Mouse (Mus musculus) CH12.LX (cell line): ENCODE measurements around the gene Pias4. TPM values are rescaled to one million over a fixed set of nuclear protein-coding genes. Genes with fewer than 3 reads are reported as not detected.

Source experiments
- DNase-seq: peaks from one replicate; pipeline ENCODE4 v3.0.0-alpha.2; 2013; ENCODE audit errors: extremely low read depth
- H3K27ac ChIP-seq: 2 replicates; pipeline ENCODE4 v1.5.1; 2012; ENCODE audit warnings: low read depth, mild to moderate bottlenecking, control low read depth, moderate library complexity; ENCODE audit not compliant: insufficient read depth
- H3K27me3 ChIP-seq: replicated peaks from 2 replicates; pipeline ENCODE3; 2012; ENCODE audit warnings: inconsistent platforms
- H3K36me3 ChIP-seq, 2 experiments: replicated peaks in 1 of 2; 2 replicates each; pipeline versions ENCODE3 to v1.6.1; 2012; ENCODE audit warnings: inconsistent platforms in 1 of 2, low read length in 1 of 2, mild to moderate bottlenecking in 1 of 2, mixed read lengths in 1 of 2, moderate library complexity in 1 of 2; ENCODE audit not compliant: control insufficient read depth in 1 of 2, insufficient read depth in 1 of 2
- H3K4me1 ChIP-seq, 2 experiments: 2 replicates each; pipeline ENCODE4 v1.6.1; 2012; ENCODE audit warnings: inconsistent platforms in 1 of 2, moderate library complexity in 1 of 2; ENCODE audit not compliant: insufficient read depth in 2 of 2, control insufficient read depth in 1 of 2
- H3K4me2 ChIP-seq: 2 replicates; pipeline ENCODE4 v1.6.1; 2012; ENCODE audit warnings: low read depth, mild to moderate bottlenecking, control low read depth; ENCODE audit not compliant: poor library complexity, insufficient read depth, severe bottlenecking
- H3K4me3 ChIP-seq, 3 experiments: fragments of 150-350 bp in 1 of 3; sonication (generic) in 1 of 3; replicated peaks in 1 of 3; 2 replicates each; pipeline versions ENCODE3 to v1.5.1; 2011 to 2012; ENCODE audit warnings: low read depth in 2 of 3, low read length in 2 of 3, mild to moderate bottlenecking in 2 of 3, moderate library complexity in 2 of 3, control low read depth in 1 of 3, improper control_type of control experiment in 1 of 3, inconsistent platforms in 1 of 3, mixed read lengths in 1 of 3; ENCODE audit not compliant: poor library complexity in 1 of 3
- H3K79me2 ChIP-seq: replicated peaks from 2 replicates; pipeline ENCODE4 v1.6.1; 2012; ENCODE audit warnings: mild to moderate bottlenecking, moderate library complexity; ENCODE audit not compliant: control insufficient read depth, poor library complexity, insufficient read depth, severe bottlenecking; ENCODE audit errors: extremely low read depth
- H3K9ac ChIP-seq: 2 replicates; pipeline ENCODE4 v1.6.1; 2012; ENCODE audit warnings: low read depth, mild to moderate bottlenecking, control low read depth, moderate library complexity; ENCODE audit not compliant: insufficient read depth
- H3K9me3 ChIP-seq: replicated peaks from 2 replicates; pipeline ENCODE3; 2012; ENCODE audit warnings: low read length, inconsistent platforms, mixed read lengths
- CHD1 ChIP-seq: IDR thresholded peaks from 2 replicates; pipeline ENCODE4 v1.6.1; 2012; ENCODE audit warnings: low read depth, low read length, improper control_type of control experiment, inconsistent platforms
- CTCF ChIP-seq, 2 experiments: IDR thresholded peaks in 1 of 2; conservative IDR thresholded peaks in 1 of 2; 2 replicates each; pipeline ENCODE4 v1.5.1; 2011 to 2012; ENCODE audit warnings: low read depth in 2 of 2, low read length in 2 of 2, improper control_type of control experiment in 1 of 2, inconsistent platforms in 1 of 2, mild to moderate bottlenecking in 1 of 2, moderate library complexity in 1 of 2
- GABPA ChIP-seq: IDR thresholded peaks from 2 replicates; pipeline ENCODE4 v1.6.1; 2012; ENCODE audit warnings: low read depth, low read length, improper control_type of control experiment, inconsistent platforms; ENCODE audit not compliant: insufficient replicate concordance
- JUN ChIP-seq: IDR thresholded peaks from 2 replicates; pipeline ENCODE4 v1.6.1; 2011; ENCODE audit warnings: low read depth, mild to moderate bottlenecking, low read length, improper control_type of control experiment, moderate library complexity; ENCODE audit not compliant: insufficient read depth
- MAZ ChIP-seq: IDR thresholded peaks from 2 replicates; pipeline ENCODE4 v1.6.1; 2012; ENCODE audit warnings: low read depth, mild to moderate bottlenecking, inconsistent platforms, low read length, improper control_type of control experiment, moderate library complexity
- RAD21 ChIP-seq: IDR thresholded peaks from 2 replicates; pipeline ENCODE4 v1.6.1; 2011; ENCODE audit warnings: low read depth, mild to moderate bottlenecking, low read length, improper control_type of control experiment, moderate library complexity
- dilution Hi-C: fragments of 300-500 bp; cut with MboI; formaldehyde crosslinking; loops from 2 replicates; pipeline ENCODE4 v1.14.3; 2020; ENCODE audit warnings: low sequenced_read_pairs; ENCODE audit not compliant: extremely low pct_unique_long_range_greater_than_20kb, extremely low pct_ligation_motif_present
- in situ Hi-C: fragments of 300-500 bp; cut with MboI; formaldehyde crosslinking; loops from 3 replicates; pipeline ENCODE4 v1.14.3; 2019; ENCODE audit warnings: low sequenced_read_pairs, low pct_ligation_motif_present, low pct_unique_long_range_greater_than_20kb, mixed read lengths
- polyA plus RNA-seq: library from polyadenylated mRNA; unstranded; fragments of >175 nt; gene quantifications from 2 replicates; pipeline ENCODE4 v1.2.1, GENCODE M21; 2012; ENCODE audit warnings: low read depth; ENCODE audit not compliant: insufficient read length
- total RNA-seq, 2 experiments: library from RNA; depleted of rRNA; stranded (reverse); fragments of 300-350 nt in 1 of 2; fragments of >200 nt in 1 of 2; gene quantifications; 2 replicates each; pipeline ENCODE4 v1.2.3; 2012 to 2014

The Pias4 gene
- total and polyA plus RNA-seq, 3 experiments = 15.3 to 33.5 (median 26.6) TPM

GRCm38 (mm10) chr10:81200605-81201287 lies 33.0 kb upstream of the Pias4 start:
- peaks cover 34 to 56% of the 10 kb centered on the region in 2 experiments for H3K4me1 ChIP-seq
- TF ChIP-seq GABPA (no peak), JUN (no peak), CHD1 (no peak)
- no peak for DNase-seq
- no peak overlapping the region for H3K4me2 ChIP-seq
- no peak overlapping the region for H3K9ac ChIP-seq
- peaks cover 10% of the 10 kb centered on the region for H3K9me3 ChIP-seq
- dilution Hi-C loops (no loop called here), in situ Hi-C loops (loop anchor here (5.0 kb wide), 1 partner anchor 37 kb away; no protein-coding TSS in a partner anchor)
- no peaks in the 10 kb centered on the region for H3K36me3 ChIP-seq
- no peak overlapping the region for H3K27ac ChIP-seq
- H3K27me3 ChIP-seq = peaks cover 3% of the 10 kb centered on the region
- no peaks in the 10 kb centered on the region for H3K79me2 ChIP-seq
- H3K4me3 ChIP-seq = no peak overlapping the region

GRCm38 (mm10) chr10:81200141-81200540 lies 32.4 kb upstream of the Pias4 start:
- TF ChIP-seq MAZ (no peak), CTCF (conservative IDR thresholded peaks at IDR 0.05 in 1 of 2, IDR thresholded peaks at IDR 0.05 in 1 of 2; ENCODE audit: low read depth in 2 of 2, low read length in 2 of 2) (no peak)
- H3K27me3 ChIP-seq = peaks cover 3% of the 10 kb centered on the region
- in situ Hi-C loops = loop anchor here (5.0 kb wide), 1 partner anchor 37 kb away; no protein-coding TSS in a partner anchor
- no peaks in the 10 kb centered on the region for H3K36me3 ChIP-seq
- no peak overlapping the region for H3K4me2 ChIP-seq
- dilution Hi-C loops = no loop called here
- peaks cover 36 to 56% of the 10 kb centered on the region in 2 experiments for H3K4me1 ChIP-seq
- DNase-seq = no peak
- no peak overlapping the region for H3K27ac ChIP-seq
- H3K4me3 ChIP-seq = no peak overlapping the region
- H3K9ac ChIP-seq = no peak overlapping the region
- H3K9me3 ChIP-seq = peaks cover 9% of the 10 kb centered on the region
- H3K79me2 ChIP-seq = no peaks in the 10 kb centered on the region

GRCm38 (mm10) chr10:81198990-81199389 lies 31.3 kb upstream of the Pias4 start:
- Histone ChIP-seq H3K9ac (no peak overlapping the region), H3K79me2 (no peaks in the 10 kb centered on the region), H3K4me3 (no peak overlapping the region), H3K9me3 (no peaks in the 10 kb centered on the region), H3K4me1 (peaks cover 38 to 54% of the 10 kb centered on the region in 2 experiments), H3K4me2 (no peak overlapping the region), H3K27ac (no peak overlapping the region), H3K27me3 (peaks cover 5% of the 10 kb centered on the region), H3K36me3 (no peaks in the 10 kb centered on the region)
- peak in 1 of 2 experiments; percentile 16; a peak in 1 of 4 replicates for TF ChIP-seq CTCF (conservative IDR thresholded peaks at IDR 0.05 in 1 of 2, IDR thresholded peaks at IDR 0.05 in 1 of 2; ENCODE audit: low read depth in 2 of 2, low read length in 2 of 2)
- TF ChIP-seq RAD21 = no peak
- dilution Hi-C loops = no loop called here
- in situ Hi-C loops = loop anchor here (5.0 to 10.0 kb wide), 2 partner anchors 88 to 156 kb away; partner anchors contain the start of genes Hmg20b and Mfsd12
- no peak for DNase-seq
